ENCODE assay signal across 8 mouse cellular contexts in genomic region chr19:5456241-5456921, GRCm38 (mm10). TPM values are rescaled to one million over a fixed set of nuclear protein-coding genes. Genes with fewer than 3 reads are reported as not detected.
DNase-seq lines count a peak whose midpoint lies in the region; ATAC-seq lines count a peak whose summit lies in the region.

No protein-coding gene starts in this region.

- peak; percentile 52 for DNase-seq in 416B (ENCODE audit: low read depth)
- peak; percentile 31 for DNase-seq in brain, adult 2 months (ENCODE audit: low read depth, low spot score)
- DNase-seq in kidney, postnatal 10 days, result peak; percentile 67
- peak; percentile 53 to 71 for DNase-seq in lung, postnatal 4 days
- DNase-seq in urinary bladder, adult 18-20 months (ENCODE audit: low spot score in 2 of 2), result no peak
- DNase-seq in ovary, postnatal 10 days (ENCODE audit: low spot score), result no peak

- H3K4me2 ChIP-seq in heart, embryonic 11.5 days, result peak overlapping the region; percentile 100

- H3K27me3 ChIP-seq in heart, embryonic 11.5 days (ENCODE audit: control insufficient read depth, insufficient read depth, low read length), result no peaks in the 10 kb centered on the region

- H3K9ac ChIP-seq in heart, embryonic 11.5 days (ENCODE audit: low read depth, low read length), result peak overlapping the region; percentile 95

- H3K9me3 ChIP-seq in heart, embryonic 11.5 days (replicated peaks; ENCODE audit: control insufficient read depth, low read length), result no peaks in the 10 kb centered on the region

- H3K4me1 ChIP-seq in heart, embryonic 11.5 days (ENCODE audit: control insufficient read depth, insufficient read depth, low read length), result peaks cover 25% of the 10 kb centered on the region

- H3K27ac ChIP-seq in heart, embryonic 11.5 days (ENCODE audit: low read depth, low read length), result peak overlapping the region; percentile 94

- WGBS in heart, embryonic 11.5 days (ENCODE audit: insufficient replicate concordance), result 3% methylated on average over 26 of the region's 26 CpGs

- no peaks in the 10 kb centered on the region for H3K36me3 ChIP-seq in heart, embryonic 11.5 days (ENCODE audit: control insufficient read depth, insufficient read depth, low read length)

- H3K4me3 ChIP-seq in heart, embryonic 11.5 days (ENCODE audit: low read depth, low read length), result peak overlapping the region; percentile 87

- ATAC-seq in heart, embryonic 11.5 days (replicated peaks; ENCODE audit: insufficient number of reproducible peaks, low FRiP score, low TSS enrichment), result no peak
- ATAC-seq in megakaryocyte-erythroid progenitor cell, adult 5-6 weeks (replicated peaks; ENCODE audit: low FRiP score, low TSS enrichment, poor library complexity, severe bottlenecking), result no peak

RNA-seq across cellular contexts. Expression of gene Ccdc85b, which starts 1.3 kb away (rescaled TPM):
- 8.1 and 10.0 TPM in 2 replicates for polyA plus RNA-seq in heart, embryonic 11.5 days (2014; fragmentation: Nextera tagmentation; extraction: Ambion mirVana)
- 2.6 and 2.9 TPM in 2 replicates for total RNA-seq in megakaryocyte-erythroid progenitor cell, adult 5-6 weeks (2014; fragmentation: Nextera tagmentation)
- total RNA-seq in megakaryocyte-erythroid progenitor cell, adult 5-6 weeks (2017), result 2.1 and 2.5 TPM in 2 replicates

RNA-seq across cellular contexts. Expression of gene Fibp, which starts 4.0 kb away (rescaled TPM):
- polyA plus RNA-seq in heart, embryonic 11.5 days (2014; fragmentation: Nextera tagmentation; extraction: Ambion mirVana), result 73.6 and 79.8 TPM in 2 replicates
- total RNA-seq in megakaryocyte-erythroid progenitor cell, adult 5-6 weeks (2014; fragmentation: Nextera tagmentation), result 54.4 and 96.5 TPM in 2 replicates
- total RNA-seq in megakaryocyte-erythroid progenitor cell, adult 5-6 weeks (2017), result 40.7 and 51.8 TPM in 2 replicates

RNA-seq across cellular contexts. Expression of gene Fosl1, which starts 9.0 kb away (rescaled TPM):
- not detected in 2 replicates for polyA plus RNA-seq in heart, embryonic 11.5 days (2014; fragmentation: Nextera tagmentation; extraction: Ambion mirVana)
- total RNA-seq in megakaryocyte-erythroid progenitor cell, adult 5-6 weeks (2014; fragmentation: Nextera tagmentation), result 0.66 and 1.1 TPM in 2 replicates
- total RNA-seq in megakaryocyte-erythroid progenitor cell, adult 5-6 weeks (2017), result 0.30 and 1.9 TPM in 2 replicates

RNA-seq across cellular contexts. Expression of gene Ctsw, which starts 11.9 kb away (rescaled TPM):
- polyA plus RNA-seq in heart, embryonic 11.5 days (2014; fragmentation: Nextera tagmentation; extraction: Ambion mirVana), result 0.84 and 0.86 TPM in 2 replicates
- 4.9 and 10.5 TPM in 2 replicates for total RNA-seq in megakaryocyte-erythroid progenitor cell, adult 5-6 weeks (2014; fragmentation: Nextera tagmentation)
- 0.53 and 8.4 TPM in 2 replicates for total RNA-seq in megakaryocyte-erythroid progenitor cell, adult 5-6 weeks (2017)

RNA-seq across cellular contexts. Expression of gene Efemp2, which starts 17.4 kb away (rescaled TPM):
- 72.2 and 72.5 TPM in 2 replicates for polyA plus RNA-seq in heart, embryonic 11.5 days (2014; fragmentation: Nextera tagmentation; extraction: Ambion mirVana)
- total RNA-seq in megakaryocyte-erythroid progenitor cell, adult 5-6 weeks (2014; fragmentation: Nextera tagmentation), result 2.3 TPM in 1 of 2 replicates, not detected in the other
- not detected in 2 replicates for total RNA-seq in megakaryocyte-erythroid progenitor cell, adult 5-6 weeks (2017)

Comparison
In these comparisons a context has a peak if more than half of its experiments do, and no peak if none do; other contexts are left out.
1. DNase-seq: peak in 416B (single experiment), brain, adult 2 months (single experiment), kidney, postnatal 10 days (single experiment) and lung, postnatal 4 days (2 of 2); none in urinary bladder, adult 18-20 months (0 of 2) and ovary, postnatal 10 days (single experiment).